Mouse (Mus musculus): ENCODE measurements at regions not wholly inside any gene's neighbourhood (a gene's known extent, or its start where the extent isn't known, plus 50 kb on each side); places are given as distances from the start of the nearest gene placed in this dataset.

DNA sequence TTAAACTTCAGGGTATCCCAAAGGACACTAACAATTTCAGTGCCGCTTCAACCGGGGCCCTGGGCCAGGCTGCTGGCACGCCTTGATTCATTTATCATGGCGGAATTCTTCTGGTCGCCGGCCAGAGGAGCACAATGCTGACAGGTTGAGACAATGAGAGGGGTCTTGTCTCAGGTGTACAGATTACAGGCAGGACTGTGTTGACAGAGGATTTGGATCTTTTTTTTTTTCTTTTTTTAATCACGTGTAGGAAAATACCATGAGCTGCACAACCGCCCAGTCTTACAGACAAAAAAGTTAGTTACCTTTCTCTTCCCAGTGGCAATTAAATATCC lies 61.8 kb upstream of the Gjb5 start:
- H3K9me3 ChIP-seq: peaks cover 49% of the 10 kb centered on the region

DNA sequence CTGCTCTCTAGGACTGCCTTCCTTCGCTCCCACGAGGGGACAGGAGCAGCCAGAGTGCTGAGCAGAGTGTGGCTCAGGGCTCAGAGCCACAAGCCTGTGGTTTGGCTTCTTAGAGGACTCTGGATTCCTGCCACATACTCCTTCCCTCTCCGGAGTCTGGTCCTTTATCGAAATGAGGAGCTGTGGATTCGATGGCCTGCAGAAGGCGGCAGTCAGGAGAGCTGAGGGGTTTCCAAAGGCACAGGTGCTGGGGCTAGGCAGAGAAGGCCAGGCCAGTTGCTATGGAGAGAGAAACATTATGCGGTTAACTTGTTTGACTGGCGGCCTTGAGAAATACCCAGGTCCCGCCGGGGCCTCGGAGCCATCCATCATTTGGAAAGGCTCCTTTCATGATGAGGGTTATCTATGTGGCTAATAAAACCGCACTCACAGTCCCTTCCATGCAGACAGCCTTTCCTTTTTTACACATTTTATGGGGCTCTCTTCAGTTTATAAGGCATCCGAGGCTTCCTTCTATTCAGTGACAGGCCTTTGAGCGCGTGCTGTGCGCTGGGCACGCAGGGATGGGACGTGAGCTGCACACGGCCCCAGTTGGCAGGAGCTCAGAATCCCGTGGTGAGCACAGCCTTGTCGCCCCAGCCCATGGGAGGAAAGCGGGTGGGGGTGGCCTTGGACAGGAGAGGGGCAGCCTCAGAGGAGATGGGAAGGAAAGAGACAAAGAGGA lies 61.2 kb upstream of the Gjb5 start:
- Histone ChIP-seq H3K36me3 (replicated peaks; ENCODE audit: low read length) (no peaks in the 10 kb centered on the region), H3K4me3 (replicated peaks) (no peak overlapping the region), H3K9me3 (peaks cover 46% of the 10 kb centered on the region), H3K27me3 (replicated peaks) (no peaks in the 10 kb centered on the region), H3K4me1 (no peaks in the 10 kb centered on the region)
- TF ChIP-seq GATA1 (IDR thresholded peaks at IDR 0.05; ENCODE audit: borderline replicate concordance, low read length): no peak
- no peak for TF ChIP-seq FLI1 (IDR thresholded peaks at IDR 0.05; ENCODE audit: low read length)

More for the DNA sequence above, 61.8 kb upstream of the Gjb5 start:
- no peak overlapping the region for H3K4me3 ChIP-seq (replicated peaks)
- no peak for TF ChIP-seq GATA1 (IDR thresholded peaks at IDR 0.05; ENCODE audit: borderline replicate concordance, low read length)
- no peak for TF ChIP-seq FLI1 (IDR thresholded peaks at IDR 0.05; ENCODE audit: low read length)
- no peaks in the 10 kb centered on the region for H3K4me1 ChIP-seq
- no peaks in the 10 kb centered on the region for H3K36me3 ChIP-seq (replicated peaks; ENCODE audit: low read length)
- no peaks in the 10 kb centered on the region for H3K27me3 ChIP-seq (replicated peaks)

DNA sequence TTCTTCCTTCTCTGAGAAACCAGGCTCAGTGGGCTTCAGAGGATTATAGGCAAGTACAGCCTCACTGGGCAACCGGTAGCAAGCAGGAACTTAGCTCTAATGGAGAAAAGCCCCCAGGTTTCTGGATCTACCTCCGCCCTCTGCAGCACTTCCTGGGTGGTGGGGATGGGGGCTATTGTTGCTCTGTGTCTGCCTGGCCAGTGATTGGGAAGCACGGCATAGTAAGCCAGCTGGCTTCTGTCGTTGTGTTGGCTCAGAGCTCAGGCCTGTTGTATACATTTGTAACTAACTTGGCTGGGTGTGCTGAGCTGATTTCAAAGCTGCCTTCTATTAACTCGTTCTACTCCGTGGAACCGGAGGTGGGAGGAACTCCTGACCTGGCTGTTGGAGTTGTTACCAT lies 58.9 kb upstream of the Gjb5 start:
- Histone ChIP-seq H3K4me3 (replicated peaks) (no peak overlapping the region), H3K36me3 (replicated peaks; ENCODE audit: low read length) (no peaks in the 10 kb centered on the region), H3K4me1 (no peaks in the 10 kb centered on the region), H3K9me3 (peaks cover 23% of the 10 kb centered on the region), H3K27me3 (replicated peaks) (no peaks in the 10 kb centered on the region)
- no peak for TF ChIP-seq FLI1 (IDR thresholded peaks at IDR 0.05; ENCODE audit: low read length)

DNA sequence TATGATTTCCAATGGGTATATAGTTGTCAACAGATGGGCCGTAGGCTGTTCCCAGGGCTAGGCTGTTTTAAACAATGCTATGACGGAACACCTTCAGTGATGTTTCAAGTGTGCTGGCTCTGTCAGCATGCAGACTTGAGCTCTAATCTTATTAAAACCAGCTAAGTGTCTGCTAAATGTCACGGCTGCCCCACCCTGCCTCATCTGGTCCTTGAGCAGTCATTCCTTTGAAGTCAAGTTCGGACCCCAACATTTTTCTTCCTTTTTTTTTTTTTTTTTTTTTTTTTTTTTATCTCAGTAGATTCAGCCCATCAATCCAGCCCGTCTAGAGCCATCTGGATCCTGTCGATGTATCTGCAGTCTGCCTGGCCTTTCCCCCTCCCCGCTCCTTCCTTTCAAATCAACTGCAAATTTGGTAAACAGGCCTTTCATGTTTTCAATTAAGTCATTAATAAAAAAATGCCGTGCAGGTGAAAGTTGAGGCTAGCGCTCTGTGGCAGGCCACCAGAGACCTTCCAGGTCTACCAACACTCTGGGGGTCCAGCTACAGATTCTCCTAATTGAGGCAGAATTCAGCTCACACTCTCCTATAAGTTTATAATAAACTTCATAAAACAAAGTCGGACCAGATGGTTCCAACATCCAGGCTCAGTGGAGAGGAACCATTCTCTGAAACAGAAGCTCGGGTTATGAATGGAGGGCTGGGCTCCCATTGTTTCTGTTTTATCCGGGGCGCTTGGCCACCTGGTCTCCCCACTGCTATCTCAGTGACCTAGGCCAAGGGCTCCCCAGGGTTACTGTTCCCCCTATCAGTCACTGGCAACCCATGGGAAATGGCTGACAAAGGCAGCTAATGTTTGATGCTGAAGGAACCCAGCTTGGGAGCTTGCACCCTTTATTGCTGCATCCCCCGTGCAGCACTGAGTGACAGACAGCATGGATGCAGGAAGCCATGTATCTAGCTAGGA lies 56.3 kb upstream of the Gjb5 start:
- H3K27me3 ChIP-seq (replicated peaks): no peaks in the 10 kb centered on the region
- H3K36me3 ChIP-seq (replicated peaks; ENCODE audit: low read length): no peaks in the 10 kb centered on the region
- TF ChIP-seq FLI1 (IDR thresholded peaks at IDR 0.05; ENCODE audit: low read length): no peak
- TF ChIP-seq GATA1 (IDR thresholded peaks at IDR 0.05; ENCODE audit: borderline replicate concordance, low read length): no peak
- peaks cover 26% of the 10 kb centered on the region for H3K9me3 ChIP-seq
- no peaks in the 10 kb centered on the region for H3K4me1 ChIP-seq
- H3K4me3 ChIP-seq (replicated peaks): no peak overlapping the region
